Mouse (Mus musculus): Measurements from ENCODE around the gene B830017H08Rik.

Gene B830017H08Rik

GRCm38 (mm10) chr16:17851331-17851730 lies 18.4 kb downstream of the B830017H08Rik start:
- in situ Hi-C loops (cut with MboI, MseI): no loop called here

- in situ Hi-C loops (cut with MboI, MseI): no loop called here
Observed at GRCm38 (mm10) chr16:17851860-17852259, 18.9 kb downstream of the B830017H08Rik start.

GRCm38 (mm10) chr16:17853263-17853662 lies 20.3 kb downstream of the B830017H08Rik start:
- in situ Hi-C loops (cut with MboI, MseI): no loop called here

GRCm38 (mm10) chr16:17857157-17857556 lies 24.2 kb downstream of the B830017H08Rik start:
- in situ Hi-C loops (cut with MboI, MseI): no loop called here

GRCm38 (mm10) chr16:17858592-17858991 lies 25.7 kb downstream of the B830017H08Rik start:
- in situ Hi-C loops (cut with MboI, MseI): no loop called here

- in situ Hi-C loops (cut with MboI, MseI): loop anchor here (10.0 kb wide), 1 partner anchor 330 kb away; no protein-coding TSS in a partner anchor
Observed at GRCm38 (mm10) chr16:17865293-17865692, 32.4 kb downstream of the B830017H08Rik start.

- in situ Hi-C loops (cut with MboI, MseI): loop anchor here (10.0 kb wide), 1 partner anchor 329 kb away; no protein-coding TSS in a partner anchor
Observed at GRCm38 (mm10) chr16:17865770-17866169, 32.8 kb downstream of the B830017H08Rik start.

- in situ Hi-C loops (cut with MboI, MseI): no loop called here
Observed at GRCm38 (mm10) chr16:17871248-17871647, 38.3 kb downstream of the B830017H08Rik start.

GRCm38 (mm10) chr16:17872995-17873394 lies 40.1 kb downstream of the B830017H08Rik start:
- in situ Hi-C loops (cut with MboI, MseI): no loop called here

- in situ Hi-C loops (cut with MboI, MseI): no loop called here
Observed at GRCm38 (mm10) chr16:17875174-17875573, 42.3 kb downstream of the B830017H08Rik start.

- in situ Hi-C loops (cut with MboI, MseI): no loop called here
Observed at GRCm38 (mm10) chr16:17876096-17876495, 43.2 kb downstream of the B830017H08Rik start.

GRCm38 (mm10) chr16:17879571-17879970 lies 46.6 kb downstream of the B830017H08Rik start:
- in situ Hi-C loops (cut with MboI, MseI): no loop called here

- in situ Hi-C loops (cut with MboI, MseI): no loop called here
Observed at GRCm38 (mm10) chr16:17882196-17882595, 49.3 kb downstream of the B830017H08Rik start.

GRCm38 (mm10) chr16:17884116-17884515 lies 51.2 kb downstream of the B830017H08Rik start:
- in situ Hi-C loops (cut with MboI, MseI): no loop called here
